Mouse (Mus musculus) MEL (cell line): ENCODE data around the gene Atp6v1a. TPM values are rescaled to one million over a fixed set of nuclear protein-coding genes. Genes with fewer than 3 reads are reported as not detected.

ENCODE experiments used
- DNase-seq: peaks from one replicate; pipeline ENCODE4 v3.0.0; 2011; ENCODE audit warnings: low read depth, low spot score
- H3K27ac ChIP-seq: 2 replicates; pipeline ENCODE4 v1.5.1; 2012; ENCODE audit warnings: low read depth, mild to moderate bottlenecking, control low read depth, low read length, moderate library complexity; ENCODE audit not compliant: control insufficient read depth
- H3K27me3 ChIP-seq, 2 experiments: fragments of 150-350 bp in 1 of 2; sonication (generic) in 1 of 2; 2 replicates each; pipeline ENCODE4 v1.6.1; 2012; ENCODE audit warnings: low read length in 2 of 2, mild to moderate bottlenecking in 2 of 2, improper control_type of control experiment in 1 of 2, moderate library complexity in 1 of 2; ENCODE audit not compliant: insufficient read depth in 2 of 2, control insufficient read depth in 1 of 2
- H3K36me3 ChIP-seq, 2 experiments: 2 replicates each; pipeline ENCODE4 v1.6.1; 2012 to 2014; ENCODE audit warnings: low read length in 2 of 2, improper control_type of control experiment in 1 of 2, inconsistent platforms in 1 of 2, mild to moderate bottlenecking in 1 of 2; ENCODE audit not compliant: insufficient read depth in 2 of 2, control insufficient read depth in 1 of 2
- H3K4me1 ChIP-seq, 2 experiments: fragments of 150-350 bp in 1 of 2; sonication (generic) in 1 of 2; 2 replicates each; pipeline ENCODE4 v1.6.1; 2012; ENCODE audit warnings: low read length in 2 of 2, improper control_type of control experiment in 1 of 2, mild to moderate bottlenecking in 1 of 2; ENCODE audit not compliant: insufficient read depth in 2 of 2, control insufficient read depth in 1 of 2
- H3K4me3 ChIP-seq, 2 experiments: fragments of 150-350 bp in 1 of 2; sonication (generic) in 1 of 2; 2 replicates each; pipeline ENCODE4 v1.5.1; 2012; ENCODE audit warnings: low read depth in 2 of 2, low read length in 2 of 2, mild to moderate bottlenecking in 2 of 2, moderate library complexity in 2 of 2, control low read depth in 1 of 2, improper control_type of control experiment in 1 of 2; ENCODE audit not compliant: control insufficient read depth in 1 of 2, insufficient read depth in 1 of 2
- H3K79me2 ChIP-seq: 2 replicates; pipeline ENCODE4 v1.6.1; 2012; ENCODE audit warnings: mild to moderate bottlenecking, low read length, moderate library complexity; ENCODE audit not compliant: control insufficient read depth, poor library complexity, insufficient read depth
- H3K9ac ChIP-seq: 2 replicates; pipeline ENCODE4 v1.6.1; 2012; ENCODE audit warnings: low read depth, mild to moderate bottlenecking, control low read depth, low read length, moderate library complexity; ENCODE audit not compliant: control insufficient read depth, poor library complexity, severe bottlenecking
- H3K9me3 ChIP-seq: fragments of 150-350 bp; sonication (generic); replicated peaks from 2 replicates; pipeline ENCODE4 v1.6.1; 2012; ENCODE audit warnings: mild to moderate bottlenecking, low read length, improper control_type of control experiment, moderate library complexity; ENCODE audit not compliant: insufficient read depth
- BHLHE40 ChIP-seq: IDR thresholded peaks from 2 replicates; pipeline ENCODE4 v1.6.1; 2012; ENCODE audit warnings: low read depth, mild to moderate bottlenecking, inconsistent platforms, low read length, improper control_type of control experiment, borderline replicate concordance
- CHD2 ChIP-seq: IDR thresholded peaks from 2 replicates; pipeline ENCODE4 v1.6.1; 2011; ENCODE audit warnings: low read length, improper control_type of control experiment
- CTCF ChIP-seq, 3 experiments: IDR thresholded peaks in 2 of 3; conservative IDR thresholded peaks in 1 of 3; 2 replicates each; pipeline ENCODE4 v1.5.1; 2011 to 2012; ENCODE audit warnings: low read length in 3 of 3, low read depth in 2 of 3, mild to moderate bottlenecking in 2 of 3, improper control_type of control experiment in 1 of 3, inconsistent platforms in 1 of 3, mixed read lengths in 1 of 3, moderate library complexity in 1 of 3; ENCODE audit not compliant: control insufficient read depth in 1 of 3, insufficient read depth in 1 of 3, poor library complexity in 1 of 3, severe bottlenecking in 1 of 3
- ELF1 ChIP-seq: IDR thresholded peaks from 2 replicates; pipeline ENCODE4 v1.6.1; 2014; ENCODE audit warnings: low read depth, mild to moderate bottlenecking, inconsistent platforms, low read length, improper control_type of control experiment, moderate library complexity
- EP300 ChIP-seq, 2 experiments: IDR thresholded peaks; 2 replicates each; pipeline ENCODE4 v1.6.1; 2011; ENCODE audit warnings: improper control_type of control experiment in 2 of 2, low read length in 2 of 2, low read depth in 1 of 2, mild to moderate bottlenecking in 1 of 2
- ETS1 ChIP-seq: IDR thresholded peaks from 2 replicates; pipeline ENCODE4 v1.6.1; 2012; ENCODE audit warnings: low read depth, mild to moderate bottlenecking, inconsistent platforms, low read length, improper control_type of control experiment, moderate library complexity
- GABPA ChIP-seq: IDR thresholded peaks from 2 replicates; pipeline ENCODE4 v1.6.1; 2012; ENCODE audit warnings: low read depth, mild to moderate bottlenecking, inconsistent platforms, low read length, improper control_type of control experiment, moderate library complexity
- HCFC1 ChIP-seq: IDR thresholded peaks from 2 replicates; pipeline ENCODE4 v1.6.1; 2012; ENCODE audit warnings: low read depth, mild to moderate bottlenecking, inconsistent platforms, low read length, improper control_type of control experiment, moderate library complexity
- JUND ChIP-seq: IDR thresholded peaks from 2 replicates; pipeline ENCODE4 v1.6.1; 2011; ENCODE audit warnings: low read depth, mild to moderate bottlenecking, improper control_type of control experiment, low read length
- KAT2A ChIP-seq: conservative IDR thresholded peaks from 2 replicates; pipeline ENCODE4 v1.6.1; 2012; ENCODE audit warnings: low read depth, low read length, improper control_type of control experiment, inconsistent platforms
- MAFK ChIP-seq: IDR thresholded peaks from 2 replicates; pipeline ENCODE4 v1.6.1; 2011; ENCODE audit warnings: low read depth, mild to moderate bottlenecking, low read length, improper control_type of control experiment, borderline replicate concordance
- MAX ChIP-seq: IDR thresholded peaks from 2 replicates; pipeline ENCODE4 v1.6.1; 2011; ENCODE audit warnings: low read length, improper control_type of control experiment
- MAZ ChIP-seq: IDR thresholded peaks from 2 replicates; pipeline ENCODE4 v1.6.1; 2012; ENCODE audit warnings: low read depth, mild to moderate bottlenecking, inconsistent platforms, low read length, improper control_type of control experiment
- MEF2A ChIP-seq: IDR thresholded peaks from 2 replicates; pipeline ENCODE4 v1.6.1; 2014; ENCODE audit warnings: low read depth, mild to moderate bottlenecking, inconsistent platforms, low read length, improper control_type of control experiment; ENCODE audit not compliant: poor library complexity, insufficient replicate concordance, severe bottlenecking; ENCODE audit errors: extremely low read depth
- MXI1 ChIP-seq: IDR thresholded peaks from 2 replicates; pipeline ENCODE4 v1.6.1; 2011; ENCODE audit warnings: mild to moderate bottlenecking, low read depth, low read length, improper control_type of control experiment
- MYB ChIP-seq: IDR thresholded peaks from 2 replicates; pipeline ENCODE4 v1.6.1; 2011; ENCODE audit warnings: mild to moderate bottlenecking, low read depth, low read length, improper control_type of control experiment
- MYC ChIP-seq: IDR thresholded peaks from 2 replicates; pipeline ENCODE4 v1.6.1; 2011; ENCODE audit warnings: low read depth, mild to moderate bottlenecking, low read length, improper control_type of control experiment, moderate library complexity
- NELFE ChIP-seq: IDR thresholded peaks from 2 replicates; pipeline ENCODE4 v1.6.1; 2011; ENCODE audit warnings: low read depth, low read length, improper control_type of control experiment
- NRF1 ChIP-seq: IDR thresholded peaks from 2 replicates; pipeline ENCODE4 v1.6.1; 2014; ENCODE audit warnings: low read depth, mild to moderate bottlenecking, inconsistent platforms, low read length, improper control_type of control experiment, moderate library complexity; ENCODE audit not compliant: poor library complexity, insufficient read depth, severe bottlenecking
- POLR2AphosphoS2 ChIP-seq: IDR thresholded peaks from 2 replicates; pipeline ENCODE4 v1.6.1; 2011; ENCODE audit warnings: low read length, improper control_type of control experiment
- POLR2AphosphoS5 ChIP-seq: IDR thresholded peaks from 2 replicates; pipeline ENCODE4 v1.6.1; 2012; ENCODE audit warnings: low read depth, borderline replicate concordance, mild to moderate bottlenecking, inconsistent platforms, low read length, moderate library complexity, mixed read lengths
- RAD21 ChIP-seq: IDR thresholded peaks from 2 replicates; pipeline ENCODE4 v1.6.1; 2011; ENCODE audit warnings: mild to moderate bottlenecking, low read depth, low read length, improper control_type of control experiment
- SIN3A ChIP-seq: IDR thresholded peaks from 2 replicates; pipeline ENCODE4 v1.6.1; 2012; ENCODE audit warnings: low read length, improper control_type of control experiment, inconsistent platforms
- TAL1 ChIP-seq: IDR thresholded peaks from 2 replicates; pipeline ENCODE4 v1.6.1; 2012; ENCODE audit warnings: mild to moderate bottlenecking, inconsistent platforms, low read length, moderate library complexity, mixed read lengths
- TBP ChIP-seq: IDR thresholded peaks from 2 replicates; pipeline ENCODE4 v1.8.0; 2011; ENCODE audit warnings: low read depth, low read length, improper control_type of control experiment
- TCF12 ChIP-seq: IDR thresholded peaks from 2 replicates; pipeline ENCODE4 v1.6.1; 2014; ENCODE audit warnings: low read depth, mild to moderate bottlenecking, inconsistent platforms, low read length, improper control_type of control experiment, moderate library complexity
- USF1 ChIP-seq: IDR thresholded peaks from 2 replicates; pipeline ENCODE4 v1.6.1; 2014; ENCODE audit warnings: low read depth, mild to moderate bottlenecking, inconsistent platforms, low read length, improper control_type of control experiment, moderate library complexity
- USF2 ChIP-seq, 2 experiments: IDR thresholded peaks; 2 replicates each; pipeline ENCODE4 v1.6.1; 2011 to 2012; ENCODE audit warnings: improper control_type of control experiment in 2 of 2, low read length in 2 of 2, borderline replicate concordance in 1 of 2, inconsistent platforms in 1 of 2, low read depth in 1 of 2, mild to moderate bottlenecking in 1 of 2; ENCODE audit not compliant: insufficient read depth in 1 of 2
- ZKSCAN1 ChIP-seq: IDR thresholded peaks from 2 replicates; pipeline ENCODE4 v1.6.1; 2012; ENCODE audit warnings: low read depth, mild to moderate bottlenecking, inconsistent platforms, low read length, improper control_type of control experiment, moderate library complexity
- ZNF384 ChIP-seq: IDR thresholded peaks from 2 replicates; pipeline ENCODE4 v1.6.1; 2012; ENCODE audit warnings: low read depth, mild to moderate bottlenecking, inconsistent platforms, low read length, improper control_type of control experiment
- polyA plus RNA-seq, 2 experiments: library from polyadenylated mRNA; stranded (reverse) in 1 of 2; unstranded in 1 of 2; fragments of >175 nt in 1 of 2; fragments of >200 nt in 1 of 2; gene quantifications; 2 replicates each; pipeline versions ENCODE4 v1.2.1 to v1.2.4; 2012; ENCODE audit warnings: low replicate concordance in 2 of 2, low read depth in 1 of 2; ENCODE audit not compliant: insufficient read length in 2 of 2, insufficient read depth in 1 of 2, missing spikeins in 1 of 2
- total RNA-seq: library from RNA; depleted of rRNA; stranded (reverse); fragments of 300-350 nt; gene quantifications from 2 replicates; pipeline ENCODE4 v1.2.3, GENCODE M21; 2012

The Atp6v1a gene
- total and polyA plus RNA-seq, 3 experiments, result 34.9 to 38.5 TPM; not detected in 1

DNA sequence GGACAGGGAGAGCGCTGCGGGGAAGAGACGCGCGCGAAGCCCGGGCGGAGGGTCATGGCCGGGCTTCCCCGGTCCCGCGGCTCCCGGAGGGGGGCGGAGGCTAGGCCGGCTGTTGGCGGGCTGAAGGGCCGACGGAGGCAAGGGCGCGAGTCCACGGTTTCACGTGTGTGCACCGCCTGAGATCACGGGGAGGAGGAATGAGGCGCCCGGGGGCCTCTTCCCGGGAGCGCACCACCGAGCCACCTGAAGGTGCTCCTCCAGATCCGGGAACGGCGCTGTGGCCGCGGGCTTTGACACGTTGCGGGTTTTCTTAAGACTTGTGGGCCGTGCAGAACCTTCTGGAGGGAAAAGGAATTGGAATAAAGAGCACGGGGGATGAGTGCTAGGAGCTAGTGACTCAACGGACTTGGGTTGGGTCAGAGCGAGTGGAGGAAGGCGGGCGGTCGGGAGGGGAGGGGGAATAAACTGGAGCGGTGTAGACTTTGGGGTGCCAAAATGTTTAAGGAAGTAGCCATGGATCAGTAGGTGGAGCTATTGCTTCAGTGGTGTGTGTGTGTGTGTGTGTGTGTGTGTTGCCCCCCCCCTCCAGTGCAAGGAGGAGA is 782 bp upstream of the Atp6v1a start (continued):
- TF ChIP-seq RAD21 (peak; percentile 7; the same call in 1 of the 2 replicates), CTCF (IDR thresholded peaks at IDR 0.05 in 2 of 3, conservative IDR thresholded peaks at IDR 0.05 in 1 of 3; ENCODE audit: control insufficient read depth in 1 of 3, insufficient read depth in 1 of 3, low read depth in 2 of 3, low read length in 3 of 3, poor library complexity in 1 of 3, severe bottlenecking in 1 of 3) (peak in 2 of 3 experiments; percentile 35 to 41; a peak in 3 of 6 replicates), ELF1 (peak; percentile 77), KAT2A (no peak), TAL1 (no peak), USF1 (no peak), MYB (no peak), BHLHE40 (no peak), MXI1 (peak; percentile 13; the same call in 1 of the 2 replicates), TBP (peak; percentile 59; the same call in 1 of the 2 replicates), TCF12 (0 out of 2 replicates have a peak, but pooled peaks have one; percentile 23), USF2 (IDR thresholded peaks at IDR 0.05; ENCODE audit: borderline replicate concordance in 1 of 2, insufficient read depth in 1 of 2, low read depth in 1 of 2, low read length in 2 of 2) (no peak), MAFK (no peak), MEF2A (no peak), GABPA (no peak), ZNF384 (peak; percentile 5; the same call in 1 of the 2 replicates), NRF1 (no peak)
- TF ChIP-seq, all 39 proteins: peak for 18

GRCm38 (mm10) chr16:44138979-44139535 is 448 bp downstream of the Atp6v1a start:
- peak overlapping the region; percentile 86 to 92 for H3K4me3 ChIP-seq
- peaks cover 3 to 30% of the 10 kb centered on the region in 2 experiments for H3K36me3 ChIP-seq
- no peaks in the 10 kb centered on the region for H3K27me3 ChIP-seq
- peaks cover 44% of the 10 kb centered on the region for H3K79me2 ChIP-seq
- peaks cover 6 to 11% of the 10 kb centered on the region in 2 experiments for H3K4me1 ChIP-seq
- H3K27ac ChIP-seq, result peak overlapping the region; percentile 100
- DNase-seq, result peak; percentile 96
- no peaks in the 10 kb centered on the region for H3K9me3 ChIP-seq
- H3K9ac ChIP-seq, result peak overlapping the region; percentile 93
- TF ChIP-seq MYC, result peak; percentile 90
- TF ChIP-seq SIN3A, result peak; percentile 96
- no peak for TF ChIP-seq CHD2
- peak; percentile 84 for TF ChIP-seq MXI1
- no peak for TF ChIP-seq TBP
- TF ChIP-seq USF1, result peak; percentile 89
- TF ChIP-seq ETS1, result peak; percentile 50
- TF ChIP-seq EP300 (IDR thresholded peaks at IDR 0.05; ENCODE audit: low read depth in 1 of 2, low read length in 2 of 2), result peak in 1 of 2 experiments; percentile 16; a peak in 1 of 4 replicates
- no peak for TF ChIP-seq MAZ
- TF ChIP-seq HCFC1, result peak; percentile 88
- peak; percentile 63 to 85 for TF ChIP-seq USF2 (IDR thresholded peaks at IDR 0.05; ENCODE audit: borderline replicate concordance in 1 of 2, insufficient read depth in 1 of 2, low read depth in 1 of 2, low read length in 2 of 2)
- no peak for TF ChIP-seq CTCF (IDR thresholded peaks at IDR 0.05 in 2 of 3, conservative IDR thresholded peaks at IDR 0.05 in 1 of 3; ENCODE audit: control insufficient read depth in 1 of 3, insufficient read depth in 1 of 3, low read depth in 2 of 3, low read length in 3 of 3, poor library complexity in 1 of 3, severe bottlenecking in 1 of 3)
- no peak for TF ChIP-seq NRF1
- peak; percentile 89 for TF ChIP-seq BHLHE40
- TF ChIP-seq JUND, result no peak
- TF ChIP-seq MAX, result peak; percentile 71
- TF ChIP-seq TCF12, result no peak
- no peak for TF ChIP-seq POLR2AphosphoS5
- no peak for TF ChIP-seq ZKSCAN1
- TF ChIP-seq NELFE, result peak; percentile 52; the same call in 1 of the 2 replicates
- peak; percentile 65; the same call in 1 of the 2 replicates for TF ChIP-seq ELF1
- TF ChIP-seq GABPA, result no peak
- no peak for TF ChIP-seq POLR2AphosphoS2
